Mouse (Mus musculus) myocyte (in vitro differentiated cells): Measurements from ENCODE around the gene Gm11639. TPM values are rescaled to one million over a fixed set of nuclear protein-coding genes. Genes with fewer than 3 reads are reported as not detected.
"Not testable (repeated sequence)": the region's sequence is repeated elsewhere in the genome, so short reads cannot be mapped to it uniquely, and the experiment has no call there.

Experiments used
- H3K27me3 ChIP-seq: one replicate; pipeline ENCODE4 v1.6.1; 2011; ENCODE audit not compliant: control insufficient read depth, insufficient read depth, insufficient read length
- H3K36me3 ChIP-seq: one replicate; pipeline ENCODE4 v1.6.1; 2011; ENCODE audit not compliant: control insufficient read depth, insufficient read depth
- H3K4me2 ChIP-seq: one replicate; pipeline ENCODE4 v1.6.1; 2011; ENCODE audit warnings: low read depth, control low read depth
- H3K4me3 ChIP-seq: one replicate; pipeline ENCODE4 v1.5.1; 2011; ENCODE audit warnings: mild to moderate bottlenecking, control low read depth, moderate library complexity
- H3K79me2 ChIP-seq: one replicate; pipeline ENCODE4 v1.6.1; 2011; ENCODE audit not compliant: control insufficient read depth, insufficient read depth
- H3ac ChIP-seq: one replicate; pipeline ENCODE4 v1.6.1; 2011; ENCODE audit not compliant: control insufficient read depth, insufficient read length
- CEBPB ChIP-seq: IDR thresholded peaks from 2 replicates; pipeline ENCODE4 v1.6.1; 2011; ENCODE audit warnings: mild to moderate bottlenecking, moderate library complexity; ENCODE audit not compliant: poor library complexity, insufficient read depth, severe bottlenecking
- E2F4 ChIP-seq: IDR thresholded peaks from one replicate; pipeline ENCODE4 v1.6.1; 2011; ENCODE audit warnings: mild to moderate bottlenecking, control low read depth, moderate library complexity; ENCODE audit not compliant: insufficient read depth
- MAX ChIP-seq: IDR thresholded peaks from one replicate; pipeline ENCODE4 v1.6.1; 2011; ENCODE audit warnings: low read depth, mild to moderate bottlenecking, control low read depth
- MYOD1 ChIP-seq, 3 experiments: IDR thresholded peaks; one replicate each; pipeline ENCODE4 v1.6.1; 2011; ENCODE audit warnings: control low read depth in 2 of 3, low read depth in 2 of 3, mild to moderate bottlenecking in 2 of 3, moderate library complexity in 1 of 3; ENCODE audit not compliant: insufficient read length in 2 of 3, control insufficient read depth in 1 of 3
- MYOG ChIP-seq, 3 experiments: IDR thresholded peaks; one replicate each; pipeline ENCODE4 v1.6.1; 2011; ENCODE audit warnings: control low read depth in 2 of 3, low read depth in 2 of 3, mild to moderate bottlenecking in 2 of 3; ENCODE audit not compliant: insufficient read length in 2 of 3, control insufficient read depth in 1 of 3, insufficient read depth in 1 of 3
- POLR2A ChIP-seq: IDR thresholded peaks from one replicate; pipeline ENCODE4 v1.6.1; 2011; ENCODE audit warnings: low read depth, mild to moderate bottlenecking, control low read depth, moderate library complexity; ENCODE audit not compliant: insufficient read length
- POLR2AphosphoS2 ChIP-seq: IDR thresholded peaks from one replicate; pipeline ENCODE4 v1.6.1; 2011; ENCODE audit warnings: low read depth, control low read depth; ENCODE audit not compliant: insufficient read length
- REST ChIP-seq: IDR thresholded peaks from one replicate; pipeline ENCODE4 v1.6.1; 2011; ENCODE audit warnings: mild to moderate bottlenecking, control low read depth, moderate library complexity; ENCODE audit not compliant: insufficient read depth, insufficient read length
- SRF ChIP-seq: IDR thresholded peaks from one replicate; pipeline ENCODE4 v1.6.1; 2011; ENCODE audit warnings: low read depth; ENCODE audit not compliant: control insufficient read depth, insufficient read length
- TCF12 ChIP-seq: IDR thresholded peaks from one replicate; pipeline ENCODE4 v1.6.1; 2011; ENCODE audit warnings: mild to moderate bottlenecking, control low read depth; ENCODE audit not compliant: poor library complexity, insufficient read depth, severe bottlenecking
- TCF3 ChIP-seq: IDR thresholded peaks from one replicate; pipeline ENCODE4 v1.6.1; 2011; ENCODE audit warnings: low read depth, control low read depth; ENCODE audit not compliant: insufficient read length
- USF1 ChIP-seq: IDR thresholded peaks from one replicate; pipeline ENCODE4 v1.6.1; 2011; ENCODE audit warnings: low read depth, mild to moderate bottlenecking, control low read depth, moderate library complexity
- polyA plus RNA-seq: library from polyadenylated mRNA; unstranded; fragments of >200 nt; fragmentation: generic; extraction: Trizol; gene quantifications from one replicate; pipeline ENCODE4 v1.2.1, GENCODE M21; 2012; ENCODE audit warnings: missing spikeins

Gene Gm11639
- polyA plus RNA-seq, 1 experiment, result not detected

DNA sequence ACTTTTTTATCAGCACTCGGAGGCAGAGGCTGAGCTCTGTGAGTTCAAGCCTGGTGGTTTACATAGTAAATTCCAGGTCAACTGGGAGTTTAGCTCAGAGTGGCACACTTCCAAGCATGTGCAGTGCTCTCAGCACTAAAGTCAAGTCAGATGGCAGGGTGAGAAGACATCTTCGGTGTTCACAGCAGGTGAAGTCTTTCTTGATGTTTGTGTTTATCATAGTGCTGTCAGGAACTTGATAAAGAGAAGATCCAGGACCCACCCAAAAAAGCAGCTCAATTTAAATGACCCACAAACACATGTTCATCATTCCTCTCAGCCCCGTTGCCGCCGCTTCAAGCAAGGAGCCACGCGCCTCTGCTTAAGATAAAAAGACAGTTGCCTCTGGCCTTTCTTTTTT lies 450.2 kb downstream of the Gm11639 start:
- no peak overlapping the region for H3ac ChIP-seq
- H3K36me3 ChIP-seq, result peaks cover 75% of the 10 kb centered on the region
- TF ChIP-seq MAX, result no peak
- no peak for TF ChIP-seq REST
- TF ChIP-seq MYOD1 (IDR thresholded peaks at IDR 0.05; ENCODE audit: control insufficient read depth in 1 of 3, insufficient read length in 2 of 3, low read depth in 2 of 3), result no peak
- TF ChIP-seq POLR2AphosphoS2, result no peak
- no peak for TF ChIP-seq TCF3
- no peak for TF ChIP-seq POLR2A
- no peak for TF ChIP-seq TCF12
- no peak for TF ChIP-seq MYOG (IDR thresholded peaks at IDR 0.05; ENCODE audit: control insufficient read depth in 1 of 3, insufficient read depth in 1 of 3, insufficient read length in 2 of 3, low read depth in 2 of 3)
- TF ChIP-seq E2F4, result no peak
- TF ChIP-seq SRF, result no peak
- no peak for TF ChIP-seq USF1
- no peak for TF ChIP-seq CEBPB
- H3K4me2 ChIP-seq, result no peak overlapping the region
- H3K4me3 ChIP-seq, result no peak overlapping the region
- H3K79me2 ChIP-seq, result no peaks in the 10 kb centered on the region
- H3K27me3 ChIP-seq, result no peaks in the 10 kb centered on the region

GRCm38 (mm10) chr11:105137255-105137654 lies 451.7 kb downstream of the Gm11639 start:
- peaks cover 67% of the 10 kb centered on the region for H3K36me3 ChIP-seq
- H3ac ChIP-seq, H3K4me2 ChIP-seq, H3K27me3 ChIP-seq, H3K79me2 ChIP-seq, H3K4me3 ChIP-seq: not testable (repeated sequence)

- H3K4me3 ChIP-seq, H3K79me2 ChIP-seq, H3K27me3 ChIP-seq, H3K4me2 ChIP-seq, H3ac ChIP-seq: not testable (repeated sequence)
- peaks cover 40% of the 10 kb centered on the region for H3K36me3 ChIP-seq
Observed at GRCm38 (mm10) chr11:105140512-105140911, 455.0 kb downstream of the Gm11639 start.

GRCm38 (mm10) chr11:105141115-105141514 lies 455.6 kb downstream of the Gm11639 start:
- TF ChIP-seq POLR2AphosphoS2 (no peak), E2F4 (no peak), REST (no peak), SRF (no peak), TCF3 (no peak), POLR2A (no peak)
- peaks cover 39% of the 10 kb centered on the region for H3K36me3 ChIP-seq
- no peak overlapping the region for H3K4me2 ChIP-seq

GRCm38 (mm10) chr11:105143564-105143963 lies 458.1 kb downstream of the Gm11639 start:
- no peaks in the 10 kb centered on the region for H3K79me2 ChIP-seq
- no peaks in the 10 kb centered on the region for H3K27me3 ChIP-seq
- H3K4me3 ChIP-seq, result no peak overlapping the region
- H3ac ChIP-seq, result no peak overlapping the region
- no peak overlapping the region for H3K4me2 ChIP-seq
- peaks cover 21% of the 10 kb centered on the region for H3K36me3 ChIP-seq
- TF ChIP-seq TCF12 (no peak), CEBPB (no peak), MYOG (IDR thresholded peaks at IDR 0.05; ENCODE audit: control insufficient read depth in 1 of 3, insufficient read depth in 1 of 3, insufficient read length in 2 of 3, low read depth in 2 of 3) (no peak), E2F4 (no peak), TCF3 (no peak), USF1 (no peak), REST (no peak), POLR2AphosphoS2 (no peak), POLR2A (no peak)

More at GRCm38 (mm10) chr11:105141115-105141514, 455.6 kb downstream of the Gm11639 start:
- no peaks in the 10 kb centered on the region for H3K27me3 ChIP-seq
- no peaks in the 10 kb centered on the region for H3K79me2 ChIP-seq
- H3ac ChIP-seq, result no peak overlapping the region
- H3K4me3 ChIP-seq, result no peak overlapping the region

GRCm38 (mm10) chr11:105144084-105144483 lies 458.6 kb downstream of the Gm11639 start:
- H3K4me2 ChIP-seq, result no peak overlapping the region
- no peaks in the 10 kb centered on the region for H3K27me3 ChIP-seq
- H3K79me2 ChIP-seq, result no peaks in the 10 kb centered on the region
- no peak overlapping the region for H3ac ChIP-seq
- TF ChIP-seq MYOD1 (IDR thresholded peaks at IDR 0.05; ENCODE audit: control insufficient read depth in 1 of 3, insufficient read length in 2 of 3, low read depth in 2 of 3) (no peak), E2F4 (no peak), POLR2AphosphoS2 (no peak), POLR2A (no peak), TCF3 (no peak), TCF12 (no peak), MAX (no peak), USF1 (no peak), CEBPB (no peak), SRF (no peak), MYOG (IDR thresholded peaks at IDR 0.05; ENCODE audit: control insufficient read depth in 1 of 3, insufficient read depth in 1 of 3, insufficient read length in 2 of 3, low read depth in 2 of 3) (no peak), REST (no peak)
- no peak overlapping the region for H3K4me3 ChIP-seq
- H3K36me3 ChIP-seq, result peaks cover 19% of the 10 kb centered on the region
